Mouse (Mus musculus) cerebellum, adult 2 months (tissue): Measurements from ENCODE around the gene Srgap3. TPM values are rescaled to one million over a fixed set of nuclear protein-coding genes. Genes with fewer than 3 reads are reported as not detected.

Experiments used
- DNase-seq, 2 experiments: peaks; one replicate each; pipeline ENCODE4 v3.0.0; 2021
- H3K27ac ChIP-seq: fragments of 200-500 bp; 2 replicates; pipeline ENCODE4 v1.5.1; 2012; ENCODE audit warnings: low read length, control low read depth, inconsistent platforms; ENCODE audit not compliant: insufficient read depth
- H3K27me3 ChIP-seq: fragments of 200-500 bp; 2 replicates; pipeline ENCODE4 v1.6.1; 2012; ENCODE audit warnings: inconsistent platforms, mild to moderate bottlenecking, low read length, moderate library complexity; ENCODE audit not compliant: control insufficient read depth, insufficient read depth
- H3K4me1 ChIP-seq: fragments of 200-500 bp; 2 replicates; pipeline ENCODE4 v1.6.1; 2011; ENCODE audit warnings: low read length; ENCODE audit not compliant: control insufficient read depth, insufficient read depth
- H3K4me3 ChIP-seq: fragments of 200-500 bp; replicated peaks from 2 replicates; pipeline ENCODE3; 2011; ENCODE audit warnings: mild to moderate bottlenecking, low read depth, low read length, control low read depth; ENCODE audit not compliant: insufficient read depth
- CTCF ChIP-seq: fragments of 200-500 bp; IDR thresholded peaks from 2 replicates; pipeline ENCODE4 v1.5.1; 2011; ENCODE audit warnings: low read depth, mild to moderate bottlenecking, control low read depth, low read length, moderate library complexity, borderline replicate concordance; ENCODE audit not compliant: insufficient read depth
- POLR2A ChIP-seq: fragments of 200-500 bp; IDR thresholded peaks from 2 replicates; pipeline ENCODE4 v1.6.1; 2011; ENCODE audit warnings: low read length, control low read depth, borderline replicate concordance; ENCODE audit not compliant: insufficient read depth
- WGBS: fragments of 180-500 bp; shearing (Covaris S2); methylation state at CpG from one replicate; pipeline ENCODE4 v1.1.7; 2018; 5-methylcytosine and 5-hydroxymethylcytosine counted together
- polyA plus RNA-seq: library from polyadenylated mRNA; depleted of rRNA; stranded (reverse); fragments of >200 nt; gene quantifications from 2 replicates; pipeline ENCODE4 v1.2.3, GENCODE M21; 2012

The Srgap3 gene
- polyA plus RNA-seq, 1 experiment = 99.2 TPM

- Histone ChIP-seq H3K4me1 (peaks cover 5% of the 10 kb centered on the region; the same call in 1 of the 2 replicates), H3K27ac (no peak overlapping the region), H3K27me3 (no peaks in the 10 kb centered on the region), H3K4me3 (no peak overlapping the region)
- DNase-seq = no peak
- WGBS = 45% methylated on average over 5 of the region's 5 CpGs
- TF ChIP-seq POLR2A (no peak), CTCF (no peak)
Observed at GRCm38 (mm10) chr6:112733942-112734341, 213.1 kb downstream of the Srgap3 start.

- DNase-seq = no peak
- no peaks in the 10 kb centered on the region for H3K27me3 ChIP-seq
- H3K4me1 ChIP-seq = peaks cover 5% of the 10 kb centered on the region; the same call in 1 of the 2 replicates
- 96% methylated on average over 3 of the region's 3 CpGs for WGBS
- H3K4me3 ChIP-seq = no peak overlapping the region
- TF ChIP-seq POLR2A (no peak), CTCF (peak; percentile 33; the same call in 1 of the 2 replicates)
- no peak overlapping the region for H3K27ac ChIP-seq
Observed at GRCm38 (mm10) chr6:112732434-112732833, 214.6 kb downstream of the Srgap3 start.

GRCm38 (mm10) chr6:112731386-112731785 is 215.7 kb downstream of the Srgap3 start:
- Histone ChIP-seq H3K27ac (no peak overlapping the region), H3K4me1 (no peaks in the 10 kb centered on the region), H3K27me3 (no peaks in the 10 kb centered on the region), H3K4me3 (no peak overlapping the region)
- no peak for TF ChIP-seq POLR2A
- TF ChIP-seq CTCF = no peak
- WGBS = 99% methylated on average over 10 of the region's 10 CpGs
- DNase-seq = peak in 1 of 2 experiments; percentile 53

GRCm38 (mm10) chr6:112728760-112729422 is 218.2 kb downstream of the Srgap3 start:
- Histone ChIP-seq H3K4me1 (no peaks in the 10 kb centered on the region), H3K4me3 (no peak overlapping the region), H3K27ac (no peak overlapping the region), H3K27me3 (no peaks in the 10 kb centered on the region)
- DNase-seq = no peak
- WGBS = 17% methylated on average over 17 of the region's 17 CpGs
- TF ChIP-seq POLR2A (no peak), CTCF (no peak)

GRCm38 (mm10) chr6:112725468-112725867 is 221.6 kb downstream of the Srgap3 start:
- Histone ChIP-seq H3K4me3 (no peak overlapping the region), H3K4me1 (no peaks in the 10 kb centered on the region), H3K27ac (no peak overlapping the region), H3K27me3 (no peaks in the 10 kb centered on the region)
- no peak for DNase-seq
- WGBS = 90% methylated on average over 4 of the region's 4 CpGs
- TF ChIP-seq CTCF = no peak

GRCm38 (mm10) chr6:112720409-112721080 is 226.5 kb downstream of the Srgap3 start:
- TF ChIP-seq CTCF (no peak), POLR2A (no peak)
- H3K27me3 ChIP-seq = no peaks in the 10 kb centered on the region
- H3K4me3 ChIP-seq = no peak overlapping the region
- H3K27ac ChIP-seq = no peak overlapping the region
- no peak for DNase-seq
- no peaks in the 10 kb centered on the region for H3K4me1 ChIP-seq
- 62% methylated on average over 5 of the region's 5 CpGs for WGBS

GRCm38 (mm10) chr6:112719983-112720382 is 227.1 kb downstream of the Srgap3 start:
- 83% methylated on average over 1 of the region's 1 CpGs for WGBS
- Histone ChIP-seq H3K27ac (no peak overlapping the region), H3K4me3 (no peak overlapping the region), H3K27me3 (no peaks in the 10 kb centered on the region), H3K4me1 (no peaks in the 10 kb centered on the region)
- TF ChIP-seq POLR2A (no peak), CTCF (no peak)
- no peak for DNase-seq

- peak; percentile 75 for TF ChIP-seq CTCF
- TF ChIP-seq POLR2A = no peak
- H3K27me3 ChIP-seq = no peaks in the 10 kb centered on the region
- DNase-seq = peak; percentile 51 to 56
- no peaks in the 10 kb centered on the region for H3K4me1 ChIP-seq
- WGBS = 48% methylated on average over 5 of the region's 5 CpGs
- H3K4me3 ChIP-seq = no peak overlapping the region
- H3K27ac ChIP-seq = no peak overlapping the region
Observed at GRCm38 (mm10) chr6:112717168-112717567, 229.9 kb downstream of the Srgap3 start.
